Mouse (Mus musculus) adipose tissue, adult 10 weeks (tissue): ENCODE data around the gene Tpbpb. TPM values are rescaled to one million over a fixed set of nuclear protein-coding genes. Genes with fewer than 3 reads are reported as not detected.

Experiments
- polyA plus RNA-seq: library from polyadenylated mRNA; stranded (reverse); fragments of 350-450 nt; fragmentation: Illumina TruSeq; extraction: RNeasy Lipid Tissue Mini Kit (QIAGEN cat#74804); gene quantifications from one replicate; pipeline ENCODE4 v1.2.3, GENCODE M21; 2014; ENCODE audit warnings: low read depth, low replicate concordance

Gene Tpbpb
- not detected for polyA plus RNA-seq

GRCm38 (mm10) chr13:60904780-60905179 lies at the start of gene Tpbpb:
TSS of gene Tpbpb (minus strand) at chr13:60904880.

GRCm38 (mm10) chr13:60941884-60942283 lies 37.2 kb upstream of the Tpbpb start, which contains the start of gene Tpbpa:
TSS of gene Tpbpa (minus strand) at chr13:60941984.

GRCm38 (mm10) chr13:60936500-60936901 lies 31.8 kb upstream of the Tpbpb start, which contains the start of the genes Gm49391 and Ctla2a:
TSS of gene Gm49391 (minus strand) at chr13:60936571.
TSS of gene Ctla2a (minus strand) at chr13:60936625.

GRCm38 (mm10) chr13:60935490-60935889 lies 30.8 kb upstream of the Tpbpb start, which contains the start of gene Gm49393:
TSS of gene Gm49393 (minus strand) at chr13:60935590.

GRCm38 (mm10) chr13:60897328-60897727 lies 7.4 kb downstream of the Tpbpb start, which contains the start of gene Ctla2b:
TSS of gene Ctla2b (minus strand) at chr13:60897447.

GRCm38 (mm10) chr13:60896794-60897193 lies 7.9 kb downstream of the Tpbpb start, which contains the start of gene Gm49392:
TSS of gene Gm49392 (minus strand) at chr13:60896894.

GRCm38 (mm10) chr13:60864281-60864680 lies 40.4 kb downstream of the Tpbpb start, which contains the start of gene 4930486L24Rik:
TSS of gene 4930486L24Rik (minus strand) at chr13:60864475.

Other genes with a start within 250 kb of the Tpbpb start
- not detected for gene BC051665, start 118.5 kb downstream of the Tpbpb start, polyA plus RNA-seq
- not detected for gene Ctsll3, start 102.0 kb downstream of the Tpbpb start, polyA plus RNA-seq
- gene 4930486L24Rik, start 40.4 kb downstream of the Tpbpb start, polyA plus RNA-seq, result 2.1 TPM
- gene Gm49392, start 8.0 kb downstream of the Tpbpb start, polyA plus RNA-seq, result not detected
- 9.9 TPM for gene Ctla2b, start 7.4 kb downstream of the Tpbpb start, polyA plus RNA-seq
- 0.82 TPM for gene Gm49393, start 30.7 kb upstream of the Tpbpb start, polyA plus RNA-seq
- gene Gm49391, start 31.7 kb upstream of the Tpbpb start, polyA plus RNA-seq, result 2.6 TPM
- gene Ctla2a, start 31.7 kb upstream of the Tpbpb start, polyA plus RNA-seq, result 38.0 TPM
- not detected for gene Tpbpa, start 37.1 kb upstream of the Tpbpb start, polyA plus RNA-seq
- gene Ctsj, start 101.1 kb upstream of the Tpbpb start, polyA plus RNA-seq, result not detected
- gene Ctsq, start 135.8 kb upstream of the Tpbpb start, polyA plus RNA-seq, result not detected